Mouse (Mus musculus): ENCODE measurements at regions not wholly inside any gene's neighbourhood (a gene's known extent, or its start where the extent isn't known, plus 50 kb on each side); places are given as distances from the start of the nearest gene placed in this dataset.

- TF ChIP-seq CTCF (IDR thresholded peaks at IDR 0.05; ENCODE audit: low read depth) (no peak), EP300 (IDR thresholded peaks at IDR 0.05; ENCODE audit: low read depth) (no peak)
Observed at GRCm38 (mm10) chr11:19433680-19434619, 415.2 kb upstream of the Meis1 start.
